Mouse (Mus musculus) brown adipose tissue, adult 24 weeks (tissue): ENCODE data around the gene Slamf8. TPM values are rescaled to one million over a fixed set of nuclear protein-coding genes. Genes with fewer than 3 reads are reported as not detected.

Source experiments
- H3K27ac ChIP-seq: fragments of 200-500 bp; replicated peaks from 2 replicates; pipeline ENCODE4 v1.5.1; 2012; ENCODE audit warnings: low read depth, mild to moderate bottlenecking, low read length
- H3K4me1 ChIP-seq: fragments of 200-500 bp; 2 replicates; pipeline ENCODE4 v1.6.1; 2012; ENCODE audit warnings: low read length, mixed read lengths; ENCODE audit not compliant: control insufficient read depth, insufficient read depth, insufficient read length
- H3K4me3 ChIP-seq: fragments of 200-500 bp; 2 replicates; pipeline ENCODE4 v1.5.1; 2012; ENCODE audit warnings: low read depth, mild to moderate bottlenecking, low read length, moderate library complexity; ENCODE audit not compliant: insufficient read depth
- polyA plus RNA-seq: library from polyadenylated mRNA; stranded (reverse); fragments of >200 nt; gene quantifications from 2 replicates; pipeline ENCODE4 v1.2.4, GENCODE M21; 2012; ENCODE audit not compliant: missing spikeins, insufficient read depth, insufficient read length

The Slamf8 gene
- 1.4 TPM in 1 of 2 replicates, not detected in the other for polyA plus RNA-seq

- Histone ChIP-seq H3K4me3 (no peak within 1 kb of the TSS), H3K27ac (peak within 1 kb of the TSS; percentile 10; the same call in 1 of the 2 replicates), H3K4me1 (no peaks in the 10 kb centered on the region; the same call in 1 of the 2 replicates)
These were observed at the start of gene Slamf8 for GRCm38 (mm10) chr1:172590385-172590784. Slamf8 (minus strand) TSS chr1:172590568.

GRCm38 (mm10) chr1:172638781-172639180 is 48.4 kb upstream of the Slamf8 start:
- H3K27ac ChIP-seq = no peak overlapping the region
- no peak overlapping the region for H3K4me3 ChIP-seq
- H3K4me1 ChIP-seq = peaks cover 2% of the 10 kb centered on the region; the same call in 1 of the 2 replicates

- Histone ChIP-seq H3K4me1 (peaks cover 2% of the 10 kb centered on the region; the same call in 1 of the 2 replicates), H3K4me3 (no peak overlapping the region), H3K27ac (no peak overlapping the region)
These were observed 47.4 kb upstream of the Slamf8 start for GRCm38 (mm10) chr1:172637801-172638200.

- Histone ChIP-seq H3K4me1 (peaks cover 2% of the 10 kb centered on the region; the same call in 1 of the 2 replicates), H3K4me3 (no peak overlapping the region), H3K27ac (no peak overlapping the region)
These were observed 45.9 kb upstream of the Slamf8 start for GRCm38 (mm10) chr1:172636266-172636665.

GRCm38 (mm10) chr1:172635258-172635657 is 44.9 kb upstream of the Slamf8 start:
- Histone ChIP-seq H3K4me3 (no peak overlapping the region), H3K27ac (no peak overlapping the region), H3K4me1 (peaks cover 2% of the 10 kb centered on the region; the same call in 1 of the 2 replicates)

- H3K27ac ChIP-seq = no peak overlapping the region
These were observed 43.8 kb upstream of the Slamf8 start for GRCm38 (mm10) chr1:172634136-172634535.

GRCm38 (mm10) chr1:172632451-172633326 is 42.3 kb upstream of the Slamf8 start, which contains the start of gene Dusp23:
Dusp23 (minus strand) TSS chr1:172632962.
- H3K4me3 ChIP-seq = peak within 1 kb of the TSS; percentile 80
- H3K4me1 ChIP-seq = 0 out of 2 replicates have a peak, but pooled peaks cover 2% of the 10 kb centered on the region
- peak within 1 kb of the TSS; percentile 88 for H3K27ac ChIP-seq

More at GRCm38 (mm10) chr1:172634136-172634535, 43.8 kb upstream of the Slamf8 start:
- H3K4me1 ChIP-seq = peaks cover 2% of the 10 kb centered on the region; the same call in 1 of the 2 replicates
- no peak overlapping the region for H3K4me3 ChIP-seq

- no peak overlapping the region for H3K27ac ChIP-seq
- H3K4me3 ChIP-seq = no peak overlapping the region
These were observed 41.4 kb upstream of the Slamf8 start for GRCm38 (mm10) chr1:172631721-172632120.

GRCm38 (mm10) chr1:172629831-172630230 is 39.5 kb upstream of the Slamf8 start:
- Histone ChIP-seq H3K4me1 (0 out of 2 replicates have a peak, but pooled peaks cover under 1% of the 10 kb centered on the region), H3K4me3 (no peak overlapping the region), H3K27ac (no peak overlapping the region)

More at GRCm38 (mm10) chr1:172631721-172632120, 41.4 kb upstream of the Slamf8 start:
- 0 out of 2 replicates have a peak, but pooled peaks cover 2% of the 10 kb centered on the region for H3K4me1 ChIP-seq

GRCm38 (mm10) chr1:172626306-172626705 is 35.9 kb upstream of the Slamf8 start:
- Histone ChIP-seq H3K4me3 (no peak overlapping the region), H3K4me1 (no peaks in the 10 kb centered on the region), H3K27ac (no peak overlapping the region)

- H3K4me3 ChIP-seq = no peak overlapping the region
- no peaks in the 10 kb centered on the region for H3K4me1 ChIP-seq
- no peak overlapping the region for H3K27ac ChIP-seq
These were observed 33.7 kb upstream of the Slamf8 start for GRCm38 (mm10) chr1:172624081-172624480.

- H3K27ac ChIP-seq = no peak overlapping the region
- no peaks in the 10 kb centered on the region for H3K4me1 ChIP-seq
- H3K4me3 ChIP-seq = no peak overlapping the region
These were observed 33.2 kb upstream of the Slamf8 start for GRCm38 (mm10) chr1:172623599-172623998.

GRCm38 (mm10) chr1:172619235-172619634 is 28.9 kb upstream of the Slamf8 start:
- Histone ChIP-seq H3K4me1 (no peaks in the 10 kb centered on the region), H3K27ac (no peak overlapping the region), H3K4me3 (no peak overlapping the region)

GRCm38 (mm10) chr1:172618141-172618540 is 27.8 kb upstream of the Slamf8 start:
- no peak overlapping the region for H3K27ac ChIP-seq
- no peak overlapping the region for H3K4me3 ChIP-seq
- H3K4me1 ChIP-seq = no peaks in the 10 kb centered on the region

- Histone ChIP-seq H3K4me1 (no peaks in the 10 kb centered on the region), H3K27ac (no peak overlapping the region), H3K4me3 (no peak overlapping the region)
These were observed 27.2 kb upstream of the Slamf8 start for GRCm38 (mm10) chr1:172617365-172618076.
